Mouse (Mus musculus) heart, adult 2 months (tissue): ENCODE results near the gene Ubfd1. TPM values are rescaled to one million over a fixed set of nuclear protein-coding genes. Genes with fewer than 3 reads are reported as not detected.

ENCODE experiments used
- DNase-seq, 2 experiments: peaks; one replicate each; pipeline ENCODE4 v3.0.0; 2021
- H3K27ac ChIP-seq: fragments of 200-600 bp; 2 replicates; pipeline ENCODE4 v1.8.1; 2022
- H3K27me3 ChIP-seq: fragments of 200-500 bp; 2 replicates; pipeline ENCODE4 v1.6.1; 2012; ENCODE audit warnings: mild to moderate bottlenecking, low read length, inconsistent platforms, mixed read lengths; ENCODE audit not compliant: control insufficient read depth, insufficient read depth
- H3K36me3 ChIP-seq: fragments of 200-500 bp; 2 replicates; pipeline ENCODE4 v1.6.1; 2012; ENCODE audit warnings: low read length, inconsistent platforms; ENCODE audit not compliant: control insufficient read depth, insufficient read depth
- H3K4me1 ChIP-seq: fragments of 200-500 bp; 2 replicates; pipeline ENCODE4 v1.6.1; 2011; ENCODE audit warnings: low read length; ENCODE audit not compliant: control insufficient read depth, insufficient read depth
- H3K4me3 ChIP-seq: fragments of 200-600 bp; 2 replicates; pipeline ENCODE4 v1.8.1; 2022
- H3K79me2 ChIP-seq: fragments of 200-500 bp; replicated peaks from 2 replicates; pipeline ENCODE4 v1.6.1; 2012; ENCODE audit warnings: mild to moderate bottlenecking, inconsistent platforms, low read length, moderate library complexity, mixed read lengths; ENCODE audit not compliant: control insufficient read depth, insufficient read depth
- H3K9ac ChIP-seq: fragments of 200-500 bp; 2 replicates; pipeline ENCODE4 v1.6.1; 2012; ENCODE audit warnings: low read depth, mild to moderate bottlenecking, control low read depth, inconsistent platforms, low read length, mixed read lengths
- CTCF ChIP-seq: fragments of 200-600 bp; IDR thresholded peaks from 2 replicates; pipeline ENCODE4 v1.8.1; 2022; ENCODE audit warnings: antibody characterized with exemption, mild to moderate bottlenecking, moderate library complexity
- EP300 ChIP-seq: fragments of 200-500 bp; IDR thresholded peaks from 2 replicates; pipeline ENCODE4 v1.6.1; 2011; ENCODE audit warnings: low read depth, low read length, control low read depth; ENCODE audit not compliant: insufficient read depth
- POLR2A ChIP-seq: fragments of 200-500 bp; IDR thresholded peaks from 2 replicates; pipeline ENCODE4 v1.6.1; 2011; ENCODE audit warnings: mild to moderate bottlenecking, low read depth, low read length, control low read depth; ENCODE audit not compliant: insufficient read depth
- WGBS: fragments of 180-500 bp; shearing (Covaris S2); methylation state at CpG from one replicate; pipeline ENCODE4 v1.1.7; 2018; 5-methylcytosine and 5-hydroxymethylcytosine counted together
- intact Hi-C: fragments of 180-260 bp; cut with DNase I; formaldehyde crosslinking; loops from one replicate; pipeline ENCODE4 v1.15.1; 2025
- long read RNA-seq: library from polyadenylated mRNA; stranded (forward); transcript quantifications from one replicate; pipeline ENCODE4 v2.0.0, GENCODE M21; 2021
- polyA plus RNA-seq: library from polyadenylated mRNA; depleted of rRNA; stranded (reverse); fragments of >200 nt; gene quantifications from 2 replicates; pipeline ENCODE4 v1.2.3, GENCODE M21; 2012; rRNA removed
- total RNA-seq, 2 experiments: library from RNA; stranded (reverse); gene quantifications; 2 replicates each; pipeline ENCODE4 v1.2.3; 2021

Ubfd1 gene
- total RNA-seq (10 to 100 TPM; 30.4 to 37.2 TPM), polyA plus RNA-seq (17.8 and 27.6 TPM in 2 replicates)
- long read RNA-seq, full-length matches to known transcripts: 34 of 46 reads
- long read RNA-seq, partial matches to known transcripts: 11 of 46 reads
- long read RNA-seq, other reads (novel, unspliced or antisense): 1 of 46 reads

- 1% methylated on average over 58 of the region's 60 CpGs for whole genome bisulfite sequencing
- Histone ChIP-seq H3K9ac (peak within 1 kb of the TSS; percentile 97), H3K27me3 (no peaks in the 10 kb centered on the region), H3K4me1 (peaks cover 8% of the 10 kb centered on the region), H3K4me3 (peak within 1 kb of the TSS; percentile 73), H3K27ac (peak within 1 kb of the TSS; percentile 98), H3K36me3 (peaks cover 32% of the 10 kb centered on the region), H3K79me2 (peaks cover 6% of the 10 kb centered on the region)
- peak; percentile 96 to 97 for DNase-seq
- TF ChIP-seq POLR2A (peak; percentile 56; the same call in 1 of the 2 replicates), CTCF (peak; percentile 37), EP300 (0 out of 2 replicates have a peak, but pooled peaks have one; percentile 12)
- intact Hi-C loops: loop anchor here (2.0 to 5.0 kb wide), 3 partner anchors 22 to 85 kb away; partner anchors contain the start of genes Cog7, Dctn5 and Palb2
Observed at GRCm38 (mm10) chr7:122066945-122067516, at the start of gene Ubfd1, which contains the start of gene Ears2. Gene Ubfd1, plus strand, starts transcription at chr7:122067175. Gene Ears2, minus strand, starts transcription at chr7:122067263.

- no peak overlapping the region for H3K27ac ChIP-seq
- H3K27me3 ChIP-seq: no peaks in the 10 kb centered on the region
- intact Hi-C loops: no loop called here
- H3K9ac ChIP-seq: no peak overlapping the region
- 64% methylated on average over 3 of the region's 3 CpGs for WGBS
- no peak overlapping the region for H3K4me3 ChIP-seq
- no peaks in the 10 kb centered on the region for H3K79me2 ChIP-seq
- no peaks in the 10 kb centered on the region; the same call in 1 of the 2 replicates for H3K4me1 ChIP-seq
- TF ChIP-seq EP300 (no peak), CTCF (no peak), POLR2A (no peak)
- peak in 1 of 2 experiments; percentile 27 for DNase-seq
- no peaks in the 10 kb centered on the region for H3K36me3 ChIP-seq
Observed at GRCm38 (mm10) chr7:122018247-122018646, 48.7 kb upstream of the Ubfd1 start.

- Histone ChIP-seq H3K36me3 (no peaks in the 10 kb centered on the region), H3K27me3 (no peaks in the 10 kb centered on the region), H3K4me3 (no peak overlapping the region), H3K79me2 (no peaks in the 10 kb centered on the region), H3K9ac (no peak overlapping the region), H3K4me1 (no peaks in the 10 kb centered on the region; the same call in 1 of the 2 replicates), H3K27ac (no peak overlapping the region)
- intact Hi-C loops: no loop called here
- WGBS: 88% methylated on average over 7 of the region's 7 CpGs
- no peak for TF ChIP-seq EP300
- no peak for TF ChIP-seq POLR2A
- no peak for TF ChIP-seq CTCF
- DNase-seq: no peak
Observed at GRCm38 (mm10) chr7:122018978-122019377, 48.0 kb upstream of the Ubfd1 start.

- TF ChIP-seq POLR2A (no peak), CTCF (no peak), EP300 (no peak)
- Histone ChIP-seq H3K27ac (peak overlapping the region; percentile 71), H3K4me1 (no peaks in the 10 kb centered on the region; the same call in 1 of the 2 replicates), H3K9ac (peak overlapping the region; percentile 90), H3K36me3 (no peaks in the 10 kb centered on the region), H3K79me2 (no peaks in the 10 kb centered on the region), H3K4me3 (peak overlapping the region; percentile 64), H3K27me3 (no peaks in the 10 kb centered on the region)
- WGBS: 10% methylated on average over 6 of the region's 6 CpGs
- DNase-seq: no peak
- intact Hi-C loops: no loop called here
Observed at GRCm38 (mm10) chr7:122020273-122020666, 46.7 kb upstream of the Ubfd1 start.

- peak within 1 kb of the TSS; percentile 64 for H3K4me3 ChIP-seq
- no peak for TF ChIP-seq EP300
- peak; percentile 72 for TF ChIP-seq POLR2A
- no peak for TF ChIP-seq CTCF
- intact Hi-C loops: no loop called here
- H3K79me2 ChIP-seq: no peaks in the 10 kb centered on the region
- no peaks in the 10 kb centered on the region for H3K4me1 ChIP-seq
- WGBS: under 1% methylated on average over 50 of the region's 50 CpGs
- H3K36me3 ChIP-seq: no peaks in the 10 kb centered on the region
- DNase-seq: peak; percentile 93
- H3K27me3 ChIP-seq: no peaks in the 10 kb centered on the region
- peak within 1 kb of the TSS; percentile 71 for H3K27ac ChIP-seq
- peak within 1 kb of the TSS; percentile 90 for H3K9ac ChIP-seq
Observed at GRCm38 (mm10) chr7:122020667-122021354, 46.2 kb upstream of the Ubfd1 start, which contains the start of gene Gga2. Gene Gga2, minus strand, starts transcription at chr7:122021222.

GRCm38 (mm10) chr7:122022131-122022530, 44.8 kb upstream of the Ubfd1 start:
- TF ChIP-seq POLR2A (no peak), EP300 (no peak), CTCF (no peak)
- Histone ChIP-seq H3K4me3 (no peak overlapping the region), H3K79me2 (no peaks in the 10 kb centered on the region), H3K36me3 (no peaks in the 10 kb centered on the region), H3K4me1 (no peaks in the 10 kb centered on the region), H3K27me3 (no peaks in the 10 kb centered on the region), H3K27ac (no peak overlapping the region), H3K9ac (no peak overlapping the region)
- no peak for DNase-seq
- WGBS: 98% methylated on average over 2 of the region's 2 CpGs
- intact Hi-C loops: no loop called here
